Mouse (Mus musculus) inflammation-experienced regulatory T-cells, adult 16 weeks (primary cell): ENCODE measurements around the gene Prdx6b. TPM values are rescaled to one million over a fixed set of nuclear protein-coding genes. Genes with fewer than 3 reads are reported as not detected.

Experiments
- polyA plus RNA-seq: library from polyadenylated mRNA; unstranded; fragments of 100-300 nt; shearing (Covaris generic); gene quantifications from one replicate; pipeline ENCODE4 v1.2.1, GENCODE M21; 2017

Gene Prdx6b
- polyA plus RNA-seq = not detected

DNA sequence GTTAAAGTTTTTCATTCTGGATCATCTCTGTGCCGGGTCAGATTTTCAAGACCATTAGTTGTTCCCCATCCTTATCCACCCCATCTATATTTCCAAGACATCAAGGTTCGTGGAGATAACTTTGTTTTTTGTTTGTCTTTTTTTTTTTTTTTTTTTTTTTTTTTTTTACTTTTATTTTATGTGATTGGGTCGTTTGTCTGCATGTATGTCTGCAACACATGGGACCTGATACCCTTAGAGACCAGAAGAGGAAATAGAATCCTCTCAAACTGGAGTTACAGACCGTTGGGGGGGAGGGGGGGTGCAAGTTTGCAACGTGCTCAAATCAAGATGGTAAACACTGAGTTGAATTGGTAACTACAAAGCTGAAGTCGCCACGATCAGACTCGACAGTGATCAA, at the start of gene Prdx6b:
TSS of gene Prdx6b (plus strand) at position 301 of the 400 bp plus-strand sequence.

DNA sequence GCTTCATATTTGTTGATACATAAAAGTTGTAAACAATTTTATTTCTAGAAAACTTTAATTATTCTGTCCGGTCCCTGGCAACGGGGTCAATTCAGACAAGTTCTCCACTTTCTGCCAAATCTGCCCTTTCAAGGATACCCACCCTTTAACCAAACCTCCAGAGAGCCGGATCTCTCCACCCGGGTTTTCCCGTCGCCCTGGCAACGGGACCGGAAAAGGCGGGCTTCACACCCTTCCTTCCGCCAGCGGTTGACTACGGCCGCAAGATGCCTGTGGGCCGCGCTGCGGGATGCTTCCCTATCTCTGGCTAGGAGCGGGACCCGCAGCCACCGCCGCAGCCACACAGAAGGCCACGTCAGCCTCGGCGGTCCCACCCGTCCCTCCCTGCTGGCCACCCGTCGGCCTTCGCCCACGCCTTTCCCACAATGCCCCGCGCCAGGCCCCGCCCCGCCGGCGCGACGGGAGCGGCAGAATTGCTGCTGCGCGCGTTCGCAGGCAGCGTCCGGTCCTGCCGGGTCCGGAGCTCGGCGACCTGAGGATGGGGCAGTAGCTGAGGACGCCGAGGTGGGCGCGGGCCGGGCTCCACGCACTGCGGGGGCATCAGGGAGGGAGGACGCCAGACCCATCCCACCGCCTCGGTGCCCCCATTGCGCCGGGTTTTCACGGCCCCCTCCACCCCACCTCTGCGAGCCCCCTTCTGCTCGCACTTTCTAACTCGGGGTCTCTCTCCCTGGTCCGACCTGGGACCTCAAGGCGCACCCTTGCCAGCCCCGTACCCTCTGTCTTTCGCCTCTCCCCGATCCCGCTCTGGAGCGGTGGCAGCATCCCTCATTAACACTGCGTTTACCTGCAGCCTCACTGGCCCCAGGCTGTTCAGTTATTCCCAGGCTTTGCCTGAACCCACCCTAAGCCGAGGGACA, 23.2 kb downstream of the Prdx6b start, which contains the start of gene Dnajc10:
TSS of gene Dnajc10 (plus strand) at position 225 of the 920 bp plus-strand sequence.

Other genes with a start within 250 kb of the Prdx6b start
- not detected for gene Pde1a, start 163.0 kb upstream of the Prdx6b start, polyA plus RNA-seq
- 67.6 TPM for gene Dnajc10, start 23.0 kb downstream of the Prdx6b start, polyA plus RNA-seq
- gene Frzb, start 155.2 kb downstream of the Prdx6b start, polyA plus RNA-seq = not detected